Mouse (Mus musculus) heart, embryonic 10.5 days (tissue): ENCODE measurements around the gene Wdr44. TPM values are rescaled to one million over a fixed set of nuclear protein-coding genes. Genes with fewer than 3 reads are reported as not detected.

ENCODE experiments used
- DNase-seq: peaks from one replicate; pipeline ENCODE4 v3.0.0-alpha.2; 2017; ENCODE audit warnings: low spot score
- H3K27ac ChIP-seq: fragments of 300-500 bp; sonication (generic); 2 replicates; pipeline ENCODE4 v1.5.1; 2016; ENCODE audit warnings: mild to moderate bottlenecking
- H3K27me3 ChIP-seq: fragments of 300-500 bp; sonication (generic); 2 replicates; pipeline ENCODE4 v1.6.1; 2016; ENCODE audit warnings: mild to moderate bottlenecking; ENCODE audit not compliant: poor library complexity, insufficient read depth, severe bottlenecking
- H3K36me3 ChIP-seq: fragments of 300-500 bp; sonication (generic); 2 replicates; pipeline ENCODE4 v1.6.1; 2016; ENCODE audit warnings: mild to moderate bottlenecking, moderate library complexity
- H3K4me1 ChIP-seq: fragments of 300-500 bp; sonication (generic); 2 replicates; pipeline ENCODE4 v1.6.1; 2016; ENCODE audit warnings: mild to moderate bottlenecking
- H3K4me3 ChIP-seq: fragments of 300-500 bp; sonication (generic); 2 replicates; pipeline ENCODE4 v1.5.1; 2016; ENCODE audit warnings: mild to moderate bottlenecking, moderate library complexity
- H3K9me3 ChIP-seq: fragments of 300-500 bp; sonication (generic); 2 replicates; pipeline ENCODE4 v1.6.1; 2016; ENCODE audit warnings: mild to moderate bottlenecking, moderate library complexity
- WGBS: fragments of 180-500 bp; shearing (Covaris S2); methylation state at CpG from one replicate; pipeline ENCODE4 v1.1.7; 2016; 5-methylcytosine and 5-hydroxymethylcytosine counted together
- polyA plus RNA-seq: library from polyadenylated mRNA; unstranded; fragments of >200 nt; fragmentation: Nextera tagmentation; extraction: Ambion mirVana; gene quantifications from 2 replicates; pipeline ENCODE4 v1.2.1, GENCODE M21; 2016

Wdr44 gene
- 5.7 and 6.3 TPM in 2 replicates for polyA plus RNA-seq

DNA sequence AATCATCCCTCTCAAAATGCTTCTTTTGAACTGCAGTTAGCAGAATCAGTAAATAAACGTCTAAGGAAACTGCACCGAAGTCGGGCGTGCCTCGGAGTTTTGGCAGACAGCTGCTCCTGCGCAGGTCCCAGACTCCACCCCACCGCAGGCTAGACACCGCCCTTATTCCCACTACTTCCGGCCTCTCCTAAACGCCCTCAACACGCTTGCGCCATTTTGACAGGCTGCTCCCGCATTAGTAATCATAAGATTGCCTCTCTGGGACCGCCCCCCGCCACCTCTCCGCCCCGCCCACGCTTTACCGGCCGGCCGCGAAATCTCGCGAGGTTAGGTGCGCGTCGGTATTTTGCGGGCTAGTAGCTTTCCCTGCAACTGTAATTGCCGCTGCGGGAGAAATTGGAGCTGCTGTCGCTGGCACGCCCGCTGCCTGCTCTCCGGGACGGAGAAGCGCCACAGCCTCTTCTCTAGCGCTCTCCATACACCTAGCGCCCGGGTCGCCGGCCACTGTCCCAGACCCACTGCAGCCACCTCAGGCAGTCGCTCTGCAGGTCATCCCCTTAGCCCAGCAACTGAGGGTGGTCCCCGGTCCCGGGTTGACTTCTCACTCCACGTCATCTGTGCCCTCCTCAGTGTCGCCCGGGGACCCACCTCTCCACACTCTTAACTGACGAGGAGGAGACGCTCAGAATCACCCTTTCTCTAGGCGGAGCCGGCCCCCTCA, at the start of gene Wdr44:
Gene Wdr44, plus strand, starts transcription at position 330 of the 721 bp plus-strand sequence.
- Histone ChIP-seq H3K27ac (peak within 1 kb of the TSS; percentile 87), H3K27me3 (no peaks in the 10 kb centered on the region; the same call in 1 of the 2 replicates), H3K4me3 (peak within 1 kb of the TSS; percentile 68), H3K36me3 (no peaks in the 10 kb centered on the region), H3K4me1 (no peaks in the 10 kb centered on the region), H3K9me3 (no peaks in the 10 kb centered on the region)
- WGBS, result 5% methylated on average over 51 of the region's 51 CpGs
- DNase-seq, result peak; percentile 95

GRCm38 (mm10) chrX:23648371-23648770, 44.5 kb upstream of the Wdr44 start:
- no peak for DNase-seq
- Histone ChIP-seq H3K4me3 (no peak overlapping the region), H3K4me1 (no peaks in the 10 kb centered on the region), H3K27ac (no peak overlapping the region), H3K27me3 (no peaks in the 10 kb centered on the region), H3K9me3 (no peaks in the 10 kb centered on the region), H3K36me3 (no peaks in the 10 kb centered on the region)
- 90% methylated on average over 1 of the region's 1 CpGs for WGBS

GRCm38 (mm10) chrX:23662216-23662615, 30.6 kb upstream of the Wdr44 start:
- no peaks in the 10 kb centered on the region for H3K4me1 ChIP-seq
- 81% methylated on average over 1 of the region's 1 CpGs for WGBS

DNA sequence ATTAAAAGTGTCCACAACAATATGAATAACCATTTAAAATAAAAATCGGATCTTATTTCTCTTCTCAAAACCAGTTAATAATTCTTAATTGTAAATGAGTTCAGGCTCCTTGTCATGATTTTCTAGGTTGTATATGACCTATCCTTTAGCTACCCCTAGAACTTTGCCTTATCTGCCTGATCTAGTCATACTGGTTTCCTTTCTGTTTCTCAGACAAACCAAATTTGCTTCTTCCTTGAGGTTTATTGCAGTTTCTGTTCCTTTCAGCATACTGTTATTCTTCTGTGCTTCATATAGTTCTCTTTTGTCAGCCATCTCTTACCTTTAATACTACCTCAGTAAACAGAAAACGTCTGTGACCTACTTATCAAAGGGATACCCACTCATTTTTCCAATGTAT, 19.7 kb upstream of the Wdr44 start:
- H3K27me3 ChIP-seq, result no peaks in the 10 kb centered on the region
- no peak for DNase-seq
- WGBS, result 67% methylated on average over 2 of the region's 2 CpGs
- no peaks in the 10 kb centered on the region for H3K9me3 ChIP-seq
- H3K27ac ChIP-seq, result no peak overlapping the region
- no peaks in the 10 kb centered on the region for H3K4me1 ChIP-seq
- H3K4me3 ChIP-seq, result no peak overlapping the region
- H3K36me3 ChIP-seq, result no peaks in the 10 kb centered on the region

More at GRCm38 (mm10) chrX:23662216-23662615, 30.6 kb upstream of the Wdr44 start:
- H3K4me3 ChIP-seq, result no peak overlapping the region
- H3K27me3 ChIP-seq, result no peaks in the 10 kb centered on the region
- no peak for DNase-seq
- no peaks in the 10 kb centered on the region for H3K36me3 ChIP-seq
- H3K9me3 ChIP-seq, result no peaks in the 10 kb centered on the region
- H3K27ac ChIP-seq, result no peak overlapping the region

- Histone ChIP-seq H3K27ac (no peak overlapping the region), H3K36me3 (no peaks in the 10 kb centered on the region), H3K9me3 (no peaks in the 10 kb centered on the region), H3K27me3 (no peaks in the 10 kb centered on the region), H3K4me1 (no peaks in the 10 kb centered on the region), H3K4me3 (no peak overlapping the region)
- 71% methylated on average over 1 of the region's 1 CpGs for WGBS
- no peak for DNase-seq
Measured at GRCm38 (mm10) chrX:23675450-23675849, 17.4 kb upstream of the Wdr44 start.

GRCm38 (mm10) chrX:23676583-23676982, 16.3 kb upstream of the Wdr44 start:
- DNase-seq, result no peak
- no peaks in the 10 kb centered on the region for H3K36me3 ChIP-seq
- no peaks in the 10 kb centered on the region for H3K27me3 ChIP-seq
- H3K27ac ChIP-seq, result no peak overlapping the region
- 63% methylated on average over 2 of the region's 2 CpGs for WGBS
- no peak overlapping the region for H3K4me3 ChIP-seq
- no peaks in the 10 kb centered on the region for H3K4me1 ChIP-seq
- no peaks in the 10 kb centered on the region for H3K9me3 ChIP-seq

DNA sequence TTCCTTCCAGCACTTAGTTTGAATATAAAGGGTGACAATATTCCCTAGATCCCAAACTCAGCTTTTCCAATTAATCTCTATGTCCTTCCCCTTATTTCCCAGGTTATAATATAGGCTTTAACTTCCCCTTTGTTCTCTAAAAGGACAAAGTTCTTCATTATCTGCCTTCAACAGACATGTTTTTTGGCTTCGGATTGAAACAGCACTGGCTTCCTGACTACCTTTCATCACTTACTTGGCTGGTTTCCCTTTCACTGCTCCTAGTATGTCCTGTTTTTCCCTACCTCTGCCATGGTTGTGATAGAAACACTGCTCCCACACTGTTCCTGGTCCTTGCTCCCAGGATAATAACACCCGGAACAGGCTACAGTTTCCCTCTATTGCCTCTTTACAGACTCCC, 15.3 kb upstream of the Wdr44 start:
- Histone ChIP-seq H3K4me1 (no peaks in the 10 kb centered on the region), H3K36me3 (no peaks in the 10 kb centered on the region), H3K27ac (no peak overlapping the region), H3K9me3 (no peaks in the 10 kb centered on the region), H3K27me3 (no peaks in the 10 kb centered on the region), H3K4me3 (no peak overlapping the region)
- DNase-seq, result no peak
- 53% methylated on average over 2 of the region's 2 CpGs for WGBS

GRCm38 (mm10) chrX:23692336-23692721, 522 bp upstream of the Wdr44 start:
- Histone ChIP-seq H3K36me3 (no peaks in the 10 kb centered on the region), H3K9me3 (no peaks in the 10 kb centered on the region), H3K4me3 (peak overlapping the region; percentile 68), H3K27ac (no peak overlapping the region; the same call in 1 of the 2 replicates), H3K4me1 (no peaks in the 10 kb centered on the region), H3K27me3 (no peaks in the 10 kb centered on the region; the same call in 1 of the 2 replicates)
- DNase-seq, result no peak
- 20% methylated on average over 5 of the region's 5 CpGs for WGBS

DNA sequence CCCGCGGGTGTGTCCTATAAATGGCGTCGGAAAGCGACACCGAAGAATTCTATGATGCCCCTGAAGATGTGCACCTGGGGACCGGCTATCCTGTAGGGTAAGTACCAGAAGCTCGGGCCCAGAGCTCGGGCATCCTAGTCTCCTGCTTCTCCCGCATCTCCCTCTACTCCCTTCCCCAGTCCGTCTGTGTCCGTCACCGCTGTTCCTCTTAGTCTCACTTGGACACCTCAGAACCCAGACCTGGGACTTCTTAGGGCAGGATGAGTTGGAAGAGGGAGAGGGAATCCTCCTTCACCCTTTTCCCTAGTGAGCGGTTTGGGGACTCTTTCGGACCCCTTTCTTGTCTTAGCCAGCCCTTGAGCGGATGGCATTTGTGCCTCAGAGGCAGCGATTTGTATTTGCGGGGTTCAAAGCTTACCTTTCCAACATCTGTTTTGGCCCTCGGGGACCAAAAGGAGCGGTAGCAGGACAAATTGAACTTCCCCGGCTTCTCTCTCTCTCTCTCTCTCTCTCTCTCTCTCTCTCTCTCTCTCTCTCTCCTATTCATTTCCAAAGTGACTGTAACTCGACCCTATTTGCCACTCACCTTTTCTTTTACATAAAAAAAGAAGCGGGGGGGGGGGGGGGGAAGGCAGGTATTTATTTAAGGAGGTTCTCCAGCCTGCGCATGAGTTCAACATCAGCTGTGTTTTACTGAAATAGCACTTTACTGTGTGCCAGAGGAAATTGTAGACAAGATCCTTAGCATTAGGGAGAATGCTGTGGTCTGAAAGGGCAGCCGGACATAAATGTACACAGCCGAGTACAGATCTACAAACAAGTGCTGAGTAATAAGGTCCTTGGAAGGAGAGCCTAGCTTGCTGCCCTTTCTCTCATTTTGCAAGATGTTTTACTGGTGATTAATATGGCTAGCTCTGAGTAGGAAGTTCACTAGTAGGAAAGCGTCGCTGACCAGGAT, 871 bp downstream of the Wdr44 start:
- 10% methylated on average over 28 of the region's 28 CpGs for WGBS
- DNase-seq, result no peak
- H3K9me3 ChIP-seq, result no peaks in the 10 kb centered on the region

GRCm38 (mm10) chrX:23694588-23694987, 1.7 kb downstream of the Wdr44 start:
- Histone ChIP-seq H3K36me3 (no peaks in the 10 kb centered on the region), H3K4me1 (no peaks in the 10 kb centered on the region), H3K27me3 (no peaks in the 10 kb centered on the region; the same call in 1 of the 2 replicates), H3K4me3 (no peak overlapping the region; the same call in 1 of the 2 replicates), H3K27ac (no peak overlapping the region), H3K9me3 (no peaks in the 10 kb centered on the region)
- 58% methylated on average over 3 of the region's 3 CpGs for WGBS
- DNase-seq, result no peak

More for the DNA sequence above, 871 bp downstream of the Wdr44 start:
- Histone ChIP-seq H3K4me1 (no peaks in the 10 kb centered on the region), H3K27me3 (no peaks in the 10 kb centered on the region; the same call in 1 of the 2 replicates), H3K36me3 (no peaks in the 10 kb centered on the region), H3K4me3 (peak overlapping the region; percentile 68), H3K27ac (peak overlapping the region; percentile 87)

DNA sequence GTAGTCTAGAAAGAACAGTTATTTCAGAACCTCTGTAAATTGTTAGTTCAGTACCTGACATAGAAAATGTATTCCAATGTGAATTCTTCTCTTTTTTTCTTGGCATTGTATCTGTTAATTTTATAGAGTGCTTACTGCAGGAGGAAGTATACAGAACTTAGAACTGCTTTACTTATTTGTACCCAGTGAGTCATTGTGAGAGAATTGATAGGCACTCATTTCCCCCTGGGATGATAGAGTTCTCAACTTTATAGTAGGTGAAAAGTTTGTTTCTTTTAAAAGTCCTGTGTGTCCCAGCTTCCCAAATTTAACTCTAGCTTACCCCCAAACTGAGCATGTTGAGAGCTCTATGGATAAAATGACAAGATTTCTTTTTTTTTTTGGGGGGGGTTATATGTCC, 2.3 kb downstream of the Wdr44 start:
- H3K27me3 ChIP-seq, result no peaks in the 10 kb centered on the region; the same call in 1 of the 2 replicates
- no peak for DNase-seq
- H3K27ac ChIP-seq, result no peak overlapping the region
- H3K36me3 ChIP-seq, result no peaks in the 10 kb centered on the region
- H3K4me3 ChIP-seq, result no peak overlapping the region
- H3K4me1 ChIP-seq, result no peaks in the 10 kb centered on the region
- H3K9me3 ChIP-seq, result no peaks in the 10 kb centered on the region

DNA sequence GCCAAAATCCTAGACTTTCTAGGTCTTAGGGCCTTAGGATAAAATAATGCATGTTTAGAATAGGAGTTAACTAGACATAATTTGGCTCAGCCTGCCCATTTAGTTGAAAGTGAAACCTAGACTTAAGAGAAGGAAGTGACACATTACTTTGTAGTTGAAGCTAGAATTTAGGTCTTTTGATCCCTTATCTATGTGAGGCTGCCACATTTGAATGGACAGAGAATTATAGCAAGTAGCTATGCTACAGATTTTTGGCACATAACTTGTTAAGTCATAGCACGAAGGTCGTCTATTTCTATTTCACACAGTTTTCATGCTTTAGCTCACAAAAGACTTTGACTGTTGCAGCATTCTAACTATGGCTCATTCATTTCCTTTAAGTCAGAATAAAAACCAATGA, 4.5 kb downstream of the Wdr44 start:
- Histone ChIP-seq H3K27ac (no peak overlapping the region), H3K4me3 (no peak overlapping the region), H3K27me3 (no peaks in the 10 kb centered on the region; the same call in 1 of the 2 replicates), H3K4me1 (no peaks in the 10 kb centered on the region), H3K36me3 (no peaks in the 10 kb centered on the region), H3K9me3 (no peaks in the 10 kb centered on the region)
- DNase-seq, result no peak
- WGBS, result 83% methylated on average over 2 of the region's 2 CpGs

- Histone ChIP-seq H3K9me3 (no peaks in the 10 kb centered on the region), H3K4me1 (no peaks in the 10 kb centered on the region), H3K27ac (no peak overlapping the region), H3K4me3 (no peak overlapping the region), H3K36me3 (no peaks in the 10 kb centered on the region), H3K27me3 (no peaks in the 10 kb centered on the region)
- no peak for DNase-seq
- 84% methylated on average over 1 of the region's 1 CpGs for WGBS
Measured at GRCm38 (mm10) chrX:23699023-23699422, 6.2 kb downstream of the Wdr44 start.
